Mouse (Mus musculus): ENCODE data around the gene Tbx18. TPM values are rescaled to one million over a fixed set of nuclear protein-coding genes. Genes with fewer than 3 reads are reported as not detected.

Gene Tbx18
- total and polyA plus RNA-seq, 3 experiments: not detected

DNA sequence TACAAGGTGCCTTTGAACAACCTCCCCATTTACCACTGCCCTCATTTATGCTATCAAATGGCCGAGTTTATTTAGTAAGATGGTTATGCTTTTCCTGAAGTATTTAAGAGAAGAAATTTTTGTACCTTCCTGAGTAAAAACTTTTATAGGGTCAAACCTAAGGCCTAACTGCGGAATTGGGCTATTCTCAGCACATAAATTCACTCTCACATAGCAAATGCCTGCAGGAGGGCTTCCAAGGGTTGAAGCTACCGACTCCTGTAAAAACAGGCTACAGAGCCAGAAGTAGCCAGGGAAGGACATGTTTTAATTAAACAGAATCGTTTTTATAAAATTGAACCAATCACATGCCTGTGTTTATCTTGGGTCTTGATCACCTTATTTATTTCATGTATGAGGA is 20.7 kb downstream of the Tbx18 start:
- no peak for DNase-seq (ENCODE audit: low read depth, low spot score)
- Histone ChIP-seq H3K4me1 (ENCODE audit: control insufficient read depth in 1 of 2, insufficient read depth in 2 of 2, low read length in 2 of 2) (no peaks in the 10 kb centered on the region), H3K4me3 (ENCODE audit: control insufficient read depth in 1 of 2, insufficient read depth in 1 of 2, low read depth in 2 of 2, low read length in 2 of 2) (no peak overlapping the region), H3K79me2 (ENCODE audit: control insufficient read depth, insufficient read depth, low read length, poor library complexity) (no peaks in the 10 kb centered on the region), H3K27ac (ENCODE audit: control insufficient read depth, low read depth, low read length) (no peak overlapping the region), H3K27me3 (ENCODE audit: control insufficient read depth in 1 of 2, insufficient read depth in 2 of 2, low read length in 2 of 2) (no peaks in the 10 kb centered on the region), H3K36me3 (ENCODE audit: control insufficient read depth in 1 of 2, insufficient read depth in 2 of 2, low read length in 2 of 2) (no peaks in the 10 kb centered on the region), H3K9me3 (replicated peaks; ENCODE audit: insufficient read depth, low read length) (no peaks in the 10 kb centered on the region), H3K9ac (ENCODE audit: control insufficient read depth, low read depth, low read length, poor library complexity, severe bottlenecking) (no peak overlapping the region)
- TF ChIP-seq BHLHE40 (IDR thresholded peaks at IDR 0.05; ENCODE audit: borderline replicate concordance, low read depth, low read length) (no peak), JUND (IDR thresholded peaks at IDR 0.05; ENCODE audit: low read depth, low read length) (no peak), ZC3H11A (IDR thresholded peaks at IDR 0.05; ENCODE audit: low read depth, low read length) (no peak), MXI1 (IDR thresholded peaks at IDR 0.05; ENCODE audit: low read depth, low read length) (no peak), E2F4 (IDR thresholded peaks at IDR 0.05; ENCODE audit: borderline replicate concordance, low read depth, low read length) (no peak), GABPA (IDR thresholded peaks at IDR 0.05; ENCODE audit: low read depth, low read length) (no peak), ZNF384 (IDR thresholded peaks at IDR 0.05; ENCODE audit: low read depth, low read length) (no peak), MYB (IDR thresholded peaks at IDR 0.05; ENCODE audit: low read depth, low read length) (no peak), SMC3 (IDR thresholded peaks at IDR 0.05; ENCODE audit: low read depth, low read length) (no peak), MAX (IDR thresholded peaks at IDR 0.05; ENCODE audit: low read length) (no peak), TCF12 (IDR thresholded peaks at IDR 0.05; ENCODE audit: low read depth, low read length) (no peak), CHD1 (IDR thresholded peaks at IDR 0.05; ENCODE audit: low read depth, low read length) (no peak), KAT2A (conservative IDR thresholded peaks at IDR 0.05; ENCODE audit: low read depth, low read length) (no peak), TBP (IDR thresholded peaks at IDR 0.05; ENCODE audit: low read depth, low read length) (no peak), MYC (IDR thresholded peaks at IDR 0.05; ENCODE audit: low read depth, low read length) (no peak)

DNA sequence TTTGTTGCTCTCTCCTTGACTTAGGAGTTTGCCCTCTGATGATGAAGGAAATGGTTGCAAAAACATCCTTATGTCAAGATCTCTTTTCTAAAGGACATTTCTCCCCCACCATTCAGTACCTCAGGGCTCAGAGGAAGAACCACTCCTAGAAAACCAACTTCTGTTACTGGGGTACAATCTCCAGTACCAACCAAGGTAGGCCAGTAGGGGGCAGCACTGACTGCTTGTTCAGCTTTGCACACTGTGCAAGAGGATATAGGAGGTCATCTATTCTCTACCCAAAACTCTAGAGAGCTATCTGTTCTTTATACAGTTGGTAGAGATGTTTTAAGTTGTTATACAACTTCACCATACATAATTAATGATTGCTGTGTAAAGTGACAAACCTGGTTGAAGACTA is 22.9 kb downstream of the Tbx18 start:
- no peak overlapping the region for H3K27ac ChIP-seq (ENCODE audit: control insufficient read depth, low read depth, low read length)
- no peak for TF ChIP-seq CHD1 (IDR thresholded peaks at IDR 0.05; ENCODE audit: low read depth, low read length)
- TF ChIP-seq NELFE (IDR thresholded peaks at IDR 0.05; ENCODE audit: low read depth, low read length): no peak
- TF ChIP-seq RAD21 (IDR thresholded peaks at IDR 0.05; ENCODE audit: low read depth, low read length): peak; percentile 3; the same call in 1 of the 2 replicates
- TF ChIP-seq CTCF (IDR thresholded peaks at IDR 0.05 in 2 of 3, conservative IDR thresholded peaks at IDR 0.05 in 1 of 3; ENCODE audit: control insufficient read depth in 1 of 3, insufficient read depth in 1 of 3, low read depth in 2 of 3, low read length in 3 of 3, poor library complexity in 1 of 3, severe bottlenecking in 1 of 3): peak; percentile 17 to 45 (median 26); a peak in 4 of 6 replicates
- TF ChIP-seq MEF2A (IDR thresholded peaks at IDR 0.05; ENCODE audit: extremely low read depth, insufficient replicate concordance, low read depth, low read length, poor library complexity, severe bottlenecking): no peak
- 0 out of 2 replicates have a peak, but pooled peaks have one; percentile 2 for TF ChIP-seq SMC3 (IDR thresholded peaks at IDR 0.05; ENCODE audit: low read depth, low read length)
- H3K27me3 ChIP-seq (ENCODE audit: control insufficient read depth in 1 of 2, insufficient read depth in 2 of 2, low read length in 2 of 2): no peaks in the 10 kb centered on the region
- no peaks in the 10 kb centered on the region for H3K9me3 ChIP-seq (replicated peaks; ENCODE audit: insufficient read depth, low read length)
- DNase-seq (ENCODE audit: low read depth, low spot score): peak; percentile 10
- H3K4me3 ChIP-seq (ENCODE audit: control insufficient read depth in 1 of 2, insufficient read depth in 1 of 2, low read depth in 2 of 2, low read length in 2 of 2): no peak overlapping the region
- no peaks in the 10 kb centered on the region for H3K36me3 ChIP-seq (ENCODE audit: control insufficient read depth in 1 of 2, insufficient read depth in 2 of 2, low read length in 2 of 2)
- H3K79me2 ChIP-seq (ENCODE audit: control insufficient read depth, insufficient read depth, low read length, poor library complexity): no peaks in the 10 kb centered on the region
- no peak overlapping the region for H3K9ac ChIP-seq (ENCODE audit: control insufficient read depth, low read depth, low read length, poor library complexity, severe bottlenecking)
- H3K4me1 ChIP-seq (ENCODE audit: control insufficient read depth in 1 of 2, insufficient read depth in 2 of 2, low read length in 2 of 2): no peaks in the 10 kb centered on the region

Data from MEL (cell line).